Comparison of ENCODE assay signal across 8 mouse cellular contexts in genomic region chr12:83143071-83143470, GRCm38 (mm10).
DNase-seq lines count a peak whose midpoint lies in the region; ATAC-seq and TF ChIP-seq lines count a peak whose summit lies in the region.

No protein-coding gene starts in this region.

- H3K27me3 ChIP-seq in liver, postnatal 0 days (ENCODE audit: insufficient read depth, low read length) = no peaks in the 10 kb centered on the region
- H3K27me3 ChIP-seq in forebrain, embryonic 13.5 days = no peaks in the 10 kb centered on the region

- H3K9ac ChIP-seq in liver, postnatal 0 days (replicated peaks) = no peak overlapping the region
- no peak overlapping the region for H3K9ac ChIP-seq in forebrain, embryonic 13.5 days

- 42% methylated on average over 3 of the region's 3 CpGs for WGBS in liver, postnatal 0 days (ENCODE audit: insufficient replicate concordance)
- WGBS in forebrain, embryonic 13.5 days = 56% methylated on average over 3 of the region's 3 CpGs

- peak overlapping the region; percentile 1; the same call in 1 of the 2 replicates for H3K4me2 ChIP-seq in liver, postnatal 0 days (ENCODE audit: low read depth, low read length)
- H3K4me2 ChIP-seq in forebrain, embryonic 13.5 days = no peak overlapping the region

- no peaks in the 10 kb centered on the region for H3K36me3 ChIP-seq in liver, postnatal 0 days (replicated peaks; ENCODE audit: insufficient read depth, low read length)
- no peaks in the 10 kb centered on the region for H3K36me3 ChIP-seq in forebrain, embryonic 13.5 days (ENCODE audit: poor library complexity, severe bottlenecking)

- H3K27ac ChIP-seq in liver, postnatal 0 days (ENCODE audit: low read depth) = peak overlapping the region; percentile 50
- no peak overlapping the region for H3K27ac ChIP-seq in forebrain, embryonic 13.5 days

- H3K4me1 ChIP-seq in liver, postnatal 0 days (ENCODE audit: insufficient read depth) = peaks cover 33% of the 10 kb centered on the region
- 0 out of 2 replicates have a peak, but pooled peaks cover 6% of the 10 kb centered on the region for H3K4me1 ChIP-seq in forebrain, embryonic 13.5 days

- peak; percentile 55; the same call in 1 of the 2 replicates for TF ChIP-seq EP300 in liver, postnatal 0 days (IDR thresholded peaks at IDR 0.05; ENCODE audit: low read depth)

- TF ChIP-seq CTCF in liver, postnatal 0 days (IDR thresholded peaks at IDR 0.05; ENCODE audit: low read depth) = no peak

- no peaks in the 10 kb centered on the region for H3K9me3 ChIP-seq in liver, postnatal 0 days (ENCODE audit: low read length)
- H3K9me3 ChIP-seq in forebrain, embryonic 13.5 days (replicated peaks) = no peaks in the 10 kb centered on the region

- peak; percentile 25 for DNase-seq in heart, postnatal 4 days
- DNase-seq in heart, adult 11 months = no peak
- peak; percentile 46 for DNase-seq in brain, adult 2 months (ENCODE audit: low read depth, low spot score)
- DNase-seq in cerebellum, adult 9-11 months = peak; percentile 89
- peak; percentile 49 for DNase-seq in liver, postnatal 0 days
- DNase-seq in adrenal gland, postnatal 4 days (ENCODE audit: low spot score in 2 of 2) = no peak
- DNase-seq in right cerebral cortex, postnatal 10 days (ENCODE audit: low spot score in 2 of 2) = no peak

- no peak overlapping the region for H3K4me3 ChIP-seq in liver, postnatal 0 days (ENCODE audit: low read depth, low read length)
- H3K4me3 ChIP-seq in forebrain, embryonic 13.5 days = no peak overlapping the region

- peak; percentile 76 for ATAC-seq in liver, postnatal 0 days
- ATAC-seq in forebrain, embryonic 13.5 days = no peak

Comparison
In these comparisons a context has a peak if more than half of its experiments do, and no peak if none do; other contexts are left out.
1. DNase-seq: peak in heart, postnatal 4 days (single experiment), brain, adult 2 months (single experiment), cerebellum, adult 9-11 months (single experiment) and liver, postnatal 0 days (single experiment); none in heart, adult 11 months (single experiment), adrenal gland, postnatal 4 days (0 of 2) and right cerebral cortex, postnatal 10 days (0 of 2).